Mouse (Mus musculus): ENCODE results near the gene Gm11042.
A peak's percentile ranks its signal among the peaks of the same experiment; 100 is the strongest.

Gm11042 gene

GRCm38 (mm10) chr12:74316344-74316973, at the start of gene Gm11042:
Gene Gm11042, minus strand, starts transcription at chr12:74316394.
- DNase-seq, result peak; percentile 15 to 36

DNA sequence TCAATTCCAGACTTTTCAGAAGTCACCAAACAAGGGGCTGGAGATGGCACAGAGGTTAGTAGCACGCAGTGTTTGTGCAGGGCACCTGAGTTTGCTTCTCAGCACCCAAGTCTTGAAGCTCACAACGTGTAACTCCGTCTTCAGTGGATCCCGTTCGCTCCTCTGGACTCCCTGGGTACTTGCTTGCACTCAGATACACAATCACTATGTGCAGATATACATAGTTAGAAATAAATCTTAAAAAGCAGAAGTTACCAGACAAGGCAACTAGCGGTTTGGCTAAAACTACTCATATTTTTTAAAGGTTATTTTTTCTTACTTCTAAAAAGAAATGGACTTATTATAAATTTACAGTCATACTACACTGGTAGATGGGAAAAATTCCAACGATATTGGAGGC, 48.3 kb upstream of the Gm11042 start:
- no peak for DNase-seq

- DNase-seq, result no peak
Observed at GRCm38 (mm10) chr12:74363076-74363475, 46.9 kb upstream of the Gm11042 start.

GRCm38 (mm10) chr12:74362453-74362852, 46.3 kb upstream of the Gm11042 start:
- DNase-seq, result no peak

- DNase-seq, result no peak
Observed at GRCm38 (mm10) chr12:74359791-74360190, 43.6 kb upstream of the Gm11042 start.

DNA sequence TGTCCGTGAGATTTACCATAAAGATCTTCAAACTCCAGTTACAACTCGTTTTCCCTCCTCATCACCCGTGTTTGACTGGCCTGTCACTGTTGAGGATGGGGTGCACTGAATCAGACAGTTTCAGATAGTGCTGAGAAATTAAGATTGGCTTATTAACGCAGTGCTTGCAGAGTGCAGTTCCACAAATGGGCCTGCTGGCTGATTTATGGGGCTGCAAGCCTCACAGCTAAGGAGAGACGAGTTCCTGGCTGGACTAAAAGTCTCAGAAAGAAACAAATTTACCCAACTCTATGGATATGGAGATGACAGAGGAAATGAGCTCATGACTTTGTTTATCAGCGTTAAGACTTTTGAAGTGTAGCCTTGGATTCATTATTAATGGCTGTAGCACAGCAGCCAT, 41.6 kb upstream of the Gm11042 start:
- DNase-seq, result no peak

DNA sequence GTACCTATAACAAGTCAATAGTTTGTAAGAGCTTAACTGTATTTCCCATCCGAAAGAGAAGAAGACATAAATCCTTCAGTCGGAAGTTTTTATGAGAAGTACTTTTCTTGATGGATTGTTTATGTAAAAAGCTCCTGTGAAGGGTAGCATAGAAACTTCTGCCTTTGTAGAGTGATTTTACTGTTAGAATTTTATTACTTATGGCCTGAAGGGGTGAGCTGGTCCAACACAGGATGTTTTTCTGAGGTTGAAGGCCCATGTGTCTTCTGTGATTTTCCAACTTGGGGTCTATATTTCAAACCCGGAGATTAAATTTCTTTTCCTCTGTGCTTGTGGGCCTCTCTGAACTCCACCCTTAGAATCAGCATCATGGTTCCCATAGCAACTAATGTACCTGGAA, 26.5 kb upstream of the Gm11042 start:
- no peak for DNase-seq

- no peak for DNase-seq
Observed at GRCm38 (mm10) chr12:74340070-74340469, 23.9 kb upstream of the Gm11042 start.

DNA sequence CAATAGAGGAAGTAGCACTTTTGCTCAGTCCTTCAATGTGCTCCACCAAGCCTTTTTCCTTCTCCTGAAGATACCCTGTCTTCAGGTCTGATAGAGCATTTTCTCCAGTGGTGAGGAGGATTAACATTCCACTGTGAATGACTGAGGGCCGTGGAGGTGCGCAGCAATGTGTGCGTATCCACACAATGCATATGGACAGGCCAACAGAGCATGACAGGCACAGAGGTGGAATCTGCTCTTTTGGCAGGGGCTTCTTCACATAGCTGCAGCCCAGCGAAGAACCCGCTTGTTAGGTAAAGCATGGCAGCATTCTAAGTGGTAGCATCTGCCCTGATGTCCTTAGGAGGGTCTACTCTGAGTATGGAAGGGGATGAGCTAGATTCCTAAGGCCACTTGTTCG, 17.5 kb upstream of the Gm11042 start:
- DNase-seq, result no peak

- peak; percentile 55 to 70 for DNase-seq
Observed at GRCm38 (mm10) chr12:74333016-74333415, 16.8 kb upstream of the Gm11042 start.

- DNase-seq, result no peak
Observed at GRCm38 (mm10) chr12:74329759-74330158, 13.6 kb upstream of the Gm11042 start.

DNA sequence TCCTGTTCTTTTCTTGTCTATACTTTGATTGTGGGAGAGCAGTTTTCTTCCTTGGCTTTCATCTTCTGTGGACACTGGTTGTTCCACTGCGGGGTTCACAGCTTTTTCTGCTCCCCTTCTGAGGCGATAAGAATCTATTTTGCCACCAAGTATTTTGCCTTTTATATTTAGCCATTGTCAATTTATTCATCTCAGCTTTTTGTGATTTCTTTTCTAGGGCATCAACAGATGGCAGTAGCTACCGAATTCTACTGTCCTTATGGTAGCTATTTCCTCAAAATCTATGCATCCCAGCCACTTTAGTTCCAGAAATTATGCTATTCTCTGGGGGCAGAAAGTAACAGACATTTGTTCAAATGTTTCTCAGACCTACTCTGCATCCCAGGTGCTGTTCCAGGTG, 10.4 kb upstream of the Gm11042 start:
- no peak for DNase-seq

GRCm38 (mm10) chr12:74321981-74322380, 5.8 kb upstream of the Gm11042 start:
- DNase-seq, result no peak

DNA sequence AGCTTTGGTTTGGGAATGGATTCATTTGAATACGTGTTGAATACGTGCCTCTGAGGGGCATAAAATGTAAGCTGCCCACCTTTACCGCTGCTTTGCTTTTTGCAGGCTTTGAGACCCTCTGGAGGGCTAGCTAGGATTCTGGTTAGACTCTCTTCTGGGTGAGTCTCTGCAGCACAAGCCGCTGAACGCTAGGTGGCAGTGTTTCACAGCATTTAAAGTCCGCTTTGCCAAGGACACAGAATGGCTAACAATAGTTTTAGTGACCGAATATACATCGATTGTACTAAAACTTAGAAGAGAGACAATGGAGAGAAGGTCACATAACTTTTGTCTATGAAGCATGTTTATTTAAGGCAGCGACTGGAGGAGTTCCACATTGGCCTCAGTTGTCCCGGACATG, 4.1 kb upstream of the Gm11042 start:
- DNase-seq, result peak; percentile 61 to 73

DNA sequence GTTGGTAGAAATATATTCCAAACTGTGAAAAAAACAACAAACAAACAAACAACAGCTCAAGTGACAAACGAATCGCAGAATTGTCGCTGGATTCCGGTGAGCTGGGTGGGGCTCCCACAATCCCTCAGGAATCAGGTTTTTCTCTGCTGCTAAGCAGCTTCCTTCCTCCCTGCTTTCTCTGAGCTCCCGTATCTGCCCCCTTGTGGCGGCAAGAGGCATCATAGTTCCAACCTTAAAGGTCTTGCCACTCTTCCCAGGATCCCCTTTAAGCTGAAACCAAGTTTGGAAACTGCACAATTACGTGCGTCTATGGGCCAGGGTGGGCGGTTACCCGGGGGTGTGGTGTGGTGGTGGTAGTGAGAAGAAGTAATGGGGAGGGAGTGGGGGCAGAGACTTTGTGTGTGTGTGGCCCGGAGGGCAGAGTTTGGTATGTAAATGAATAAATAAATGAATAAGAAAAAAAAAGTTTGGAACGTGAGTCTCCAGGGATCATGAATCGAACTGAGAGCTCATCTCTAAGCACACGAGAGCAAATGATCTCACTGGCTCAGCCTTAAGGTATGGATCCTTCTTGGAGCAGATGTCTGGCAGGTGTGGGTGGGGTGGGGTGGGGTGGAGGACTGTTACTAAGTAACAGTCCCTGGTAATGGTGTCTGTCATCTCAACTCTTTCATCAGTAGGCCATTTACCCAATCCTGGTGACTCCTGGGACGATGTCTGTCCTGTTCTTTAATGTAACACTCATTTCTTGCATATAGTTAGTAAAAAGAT, 980 bp upstream of the Gm11042 start:
- peak; percentile 86 to 89 for DNase-seq

GRCm38 (mm10) chr12:74315221-74315620, 973 bp downstream of the Gm11042 start:
- DNase-seq, result no peak

DNA sequence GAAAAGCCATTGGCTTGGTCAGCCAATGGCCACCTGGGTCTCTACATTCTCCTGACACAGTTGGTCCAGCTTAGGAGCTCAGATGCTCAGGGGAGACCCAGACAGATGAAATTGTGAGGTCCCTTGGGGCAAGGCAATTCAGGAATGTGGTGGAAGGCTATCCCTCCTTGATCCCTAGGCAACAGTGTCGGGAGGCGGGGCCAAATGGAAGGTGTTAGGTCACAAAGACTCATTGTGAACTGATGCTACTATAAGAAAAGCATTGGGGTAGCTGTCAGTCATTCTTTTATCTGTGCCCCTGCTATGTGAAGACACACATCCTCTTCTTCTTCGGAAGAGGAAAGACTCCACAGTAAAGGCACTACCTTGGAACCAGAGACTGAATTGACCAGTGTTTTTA, 3.6 kb downstream of the Gm11042 start:
- DNase-seq, result no peak

DNA sequence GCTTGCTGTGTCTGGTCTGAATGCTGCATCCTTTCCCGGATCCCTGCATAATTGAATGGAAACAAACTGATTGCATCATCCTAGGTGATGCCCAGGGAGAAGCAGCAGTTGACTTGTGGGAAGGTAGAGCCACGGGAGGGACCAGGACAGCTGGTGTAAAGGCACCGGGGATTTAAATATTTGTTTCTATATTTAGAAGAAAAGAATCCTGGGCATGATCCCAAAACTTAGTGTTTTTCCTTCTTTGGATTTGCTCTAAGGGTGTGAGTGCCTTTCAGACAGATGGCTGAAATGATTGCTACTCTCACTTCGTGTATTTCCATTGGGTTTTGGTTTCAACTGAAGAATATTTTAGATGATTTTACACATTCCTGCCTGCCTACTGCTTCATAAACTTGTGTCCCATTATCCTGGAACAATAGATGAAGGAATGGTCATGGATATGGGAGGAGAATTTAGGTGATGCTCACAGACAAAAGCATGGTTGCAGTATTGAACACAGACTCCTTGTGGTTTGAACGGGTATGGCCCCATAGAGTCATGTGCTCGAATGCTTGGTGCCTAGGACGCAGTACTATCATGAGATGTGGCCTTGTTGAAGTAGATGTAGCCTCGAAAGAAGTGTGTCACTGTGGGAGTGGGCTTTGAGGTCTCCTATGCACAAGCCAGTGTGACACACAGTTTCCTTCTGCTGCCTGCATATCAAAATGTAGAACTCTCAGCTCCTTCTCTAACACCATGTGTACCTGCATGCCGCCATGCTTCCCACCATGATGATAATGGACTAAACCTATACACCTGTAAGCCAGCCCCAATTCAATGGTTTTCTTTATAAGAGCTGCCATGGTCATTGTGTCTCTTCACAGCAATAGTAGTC, 12.5 kb downstream of the Gm11042 start:
- peak in 1 of 2 experiments; percentile 12 for DNase-seq

DNA sequence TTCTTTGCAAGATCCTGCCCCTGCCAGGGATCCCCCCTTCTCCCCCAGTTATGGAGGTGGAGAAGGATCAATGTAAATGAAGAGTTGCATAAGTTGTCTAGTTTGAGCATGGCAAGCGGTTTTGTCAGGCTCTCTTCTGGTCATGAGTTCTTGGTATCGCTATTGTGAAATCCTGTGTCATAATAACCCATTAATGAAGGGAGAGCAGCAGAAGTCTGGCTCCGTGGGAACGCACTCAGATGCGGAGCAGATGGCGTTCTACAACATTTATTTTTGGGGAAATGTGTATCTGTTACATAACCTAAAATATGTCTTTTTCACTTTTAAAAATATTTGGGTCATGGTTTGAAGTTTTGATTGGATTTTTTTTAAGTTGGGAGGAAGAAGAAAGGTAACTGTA, 14.6 kb downstream of the Gm11042 start:
- DNase-seq, result no peak

GRCm38 (mm10) chr12:74296374-74296773, 19.8 kb downstream of the Gm11042 start:
- DNase-seq, result no peak

DNA sequence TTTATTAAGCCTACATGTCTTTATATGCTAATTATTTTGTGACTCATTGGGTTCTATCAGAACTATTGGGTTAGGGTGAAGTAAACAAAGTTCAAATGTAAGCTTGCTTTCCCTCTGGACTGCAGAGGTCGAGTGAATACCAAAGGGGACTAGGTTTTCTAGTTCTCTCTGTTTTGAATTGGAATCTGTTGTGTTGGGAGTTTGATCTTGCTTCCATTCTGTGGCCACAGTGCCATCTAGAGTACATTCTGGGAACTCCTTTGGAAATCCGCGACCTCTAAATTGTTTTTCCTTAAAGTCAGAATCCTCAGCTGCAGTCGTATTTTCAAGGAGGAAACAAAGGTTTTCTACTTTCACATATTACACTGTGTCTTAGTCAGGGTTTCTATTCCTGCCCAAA, 22.6 kb downstream of the Gm11042 start:
- peak; percentile 36 to 61 for DNase-seq

- DNase-seq, result no peak
Observed at GRCm38 (mm10) chr12:74290983-74291382, 25.2 kb downstream of the Gm11042 start.

DNA sequence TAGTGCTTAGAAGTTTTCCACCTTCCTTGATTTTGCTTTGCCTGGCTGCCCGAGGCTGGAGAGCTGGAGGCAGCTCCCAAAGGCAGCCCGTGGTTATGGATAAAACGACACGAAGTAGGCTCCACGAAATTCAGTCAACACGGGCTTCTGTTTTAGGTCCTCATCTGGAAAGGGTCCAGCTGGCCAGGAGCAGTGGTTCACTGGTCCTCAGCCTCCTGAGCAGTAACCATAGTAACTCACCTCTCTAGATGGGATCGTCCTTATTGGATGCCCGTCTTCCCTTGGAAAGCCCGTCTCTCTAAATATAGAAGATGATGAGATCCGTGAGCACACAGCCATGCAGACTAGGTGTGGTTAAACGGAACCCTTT, 31.5 kb downstream of the Gm11042 start:
- peak; percentile 42 to 60 for DNase-seq

All from cerebellum, adult 18-20 months (tissue).